Mouse (Mus musculus): ENCODE measurements around the gene Vinac1.
"Not testable (repeated sequence)": the region's sequence is repeated elsewhere in the genome, so short reads cannot be mapped to it uniquely, and the experiment has no call there.

Gene Vinac1

GRCm38 (mm10) chr2:129038937-129039631 lies 8.9 kb downstream of the Vinac1 start:
- DNase-seq, result peak; percentile 44

GRCm38 (mm10) chr2:129038426-129038936 lies 9.5 kb downstream of the Vinac1 start:
- DNase-seq, result no peak

- DNase-seq, result no peak
Observed at GRCm38 (mm10) chr2:129035381-129035780, 12.6 kb downstream of the Vinac1 start.

- no peak for DNase-seq
Observed at GRCm38 (mm10) chr2:129024820-129025219, 23.2 kb downstream of the Vinac1 start.

- no peak for DNase-seq
Observed at GRCm38 (mm10) chr2:129020106-129020505, 27.9 kb downstream of the Vinac1 start.

GRCm38 (mm10) chr2:129008867-129009266 lies 39.1 kb downstream of the Vinac1 start:
- not testable (repeated sequence) for DNase-seq

GRCm38 (mm10) chr2:129006194-129006749 lies 41.7 kb downstream of the Vinac1 start:
- DNase-seq, result no peak

- DNase-seq, result no peak
Observed at GRCm38 (mm10) chr2:129004872-129005271, 43.1 kb downstream of the Vinac1 start.

GRCm38 (mm10) chr2:128984746-128985145 lies 63.2 kb downstream of the Vinac1 start:
- no peak for DNase-seq

- no peak for DNase-seq
Observed at GRCm38 (mm10) chr2:128975572-128975971, 72.4 kb downstream of the Vinac1 start.

Measured in thymus, adult 18-20 months (tissue).